Mouse (Mus musculus) C2C12 (cell line): ENCODE data around the gene Zfp184.

Experiments used
- CEBPB ChIP-seq: IDR thresholded peaks from one replicate; pipeline ENCODE4 v1.6.1; 2011; ENCODE audit warnings: low read depth, mild to moderate bottlenecking, control low read depth, moderate library complexity
- CTCF ChIP-seq: IDR thresholded peaks from one replicate; pipeline ENCODE4 v1.5.1; 2011; ENCODE audit not compliant: control insufficient read depth, insufficient read depth, insufficient read length
- MAX ChIP-seq: IDR thresholded peaks from one replicate; pipeline ENCODE4 v1.6.1; 2011; ENCODE audit warnings: mild to moderate bottlenecking, control low read depth
- MYOD1 ChIP-seq: IDR thresholded peaks from one replicate; pipeline ENCODE4 v1.6.1; 2011; ENCODE audit warnings: low read depth; ENCODE audit not compliant: control insufficient read depth, insufficient read length
- USF1 ChIP-seq: IDR thresholded peaks from one replicate; pipeline ENCODE4 v1.6.1; 2011; ENCODE audit warnings: low read depth, mild to moderate bottlenecking, control low read depth, moderate library complexity

DNA sequence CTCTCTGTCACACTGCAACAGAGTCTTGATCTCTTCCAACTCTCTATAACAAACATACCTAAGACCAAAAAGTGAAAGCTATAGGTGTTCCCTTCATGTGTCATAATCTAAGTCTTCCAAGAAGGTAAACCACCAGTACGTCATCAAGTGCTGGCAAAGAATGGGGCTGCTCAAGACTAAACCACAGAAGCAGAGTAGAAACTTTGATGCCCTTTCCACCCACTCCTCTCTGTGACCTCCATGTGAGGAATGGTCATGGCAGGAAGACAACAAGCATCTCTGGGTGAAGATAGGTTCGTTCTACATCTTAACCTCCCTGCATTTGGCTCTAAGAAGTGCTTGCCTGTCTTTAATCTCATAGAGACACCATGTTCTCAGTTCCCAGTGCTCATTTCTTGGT is 39.6 kb downstream of the Zfp184 start:
- TF ChIP-seq MYOD1 (no peak), CTCF (no peak), CEBPB (no peak), USF1 (no peak), MAX (no peak)
